Mouse (Mus musculus) adrenal gland, postnatal 14 days (tissue): ENCODE measurements around the gene Map3k3. TPM values are rescaled to one million over a fixed set of nuclear protein-coding genes. Genes with fewer than 3 reads are reported as not detected.
A peak's percentile ranks its signal among the peaks of the same experiment; 100 is the strongest.
"Not testable (repeated sequence)": the region's sequence is repeated elsewhere in the genome, so short reads cannot be mapped to it uniquely, and the experiment has no call there.

Experiments used
- DNase-seq: peaks from one replicate; pipeline ENCODE4 v3.0.0; 2021; ENCODE audit warnings: mixed read lengths
- total RNA-seq: library from RNA; stranded (reverse); gene quantifications from 2 replicates; pipeline ENCODE4 v1.2.3, GENCODE M21; 2021

Gene Map3k3
- total RNA-seq, 1 experiment from 2014 or later, result 41.6 TPM

DNA sequence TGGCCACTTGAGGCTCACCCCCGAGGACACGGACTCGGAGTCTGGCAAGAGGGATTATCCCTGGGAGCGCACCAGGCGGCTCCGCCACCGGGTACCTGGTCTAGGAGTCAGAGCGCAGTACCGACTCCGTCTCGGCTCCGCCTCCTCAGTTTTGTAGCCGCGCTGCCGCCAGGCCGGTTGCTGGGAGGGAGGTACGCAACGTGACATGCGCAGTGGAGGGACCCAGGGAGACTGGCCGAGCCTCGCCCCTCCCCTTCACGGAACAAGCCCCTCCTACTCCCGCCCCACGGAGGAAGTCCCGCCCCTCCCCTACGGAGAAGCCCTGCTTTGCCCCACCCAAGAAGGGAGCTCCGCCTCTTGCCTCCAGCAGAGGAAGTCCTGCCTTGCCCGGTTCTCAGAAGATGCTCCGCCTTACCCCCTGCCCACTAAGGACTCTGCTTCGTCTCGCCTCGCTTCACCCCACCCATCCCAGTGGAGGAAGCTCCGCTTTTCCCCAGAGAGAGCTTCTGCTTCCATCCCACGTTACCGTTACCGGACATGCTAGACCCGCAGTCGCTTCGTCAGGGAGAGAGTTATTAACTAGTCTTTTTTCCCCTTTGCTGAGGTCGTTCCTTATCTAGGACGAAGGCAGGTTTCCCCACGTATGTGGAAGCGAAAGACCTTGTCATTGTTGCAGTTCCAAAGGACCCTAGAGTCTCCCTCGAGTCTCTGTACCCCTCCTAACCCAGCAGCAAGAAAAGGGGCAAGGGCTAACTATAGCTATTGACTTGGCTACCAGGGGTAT lies 109.2 kb downstream of the Map3k3 start:
- DNase-seq, result peak; percentile 99

DNA sequence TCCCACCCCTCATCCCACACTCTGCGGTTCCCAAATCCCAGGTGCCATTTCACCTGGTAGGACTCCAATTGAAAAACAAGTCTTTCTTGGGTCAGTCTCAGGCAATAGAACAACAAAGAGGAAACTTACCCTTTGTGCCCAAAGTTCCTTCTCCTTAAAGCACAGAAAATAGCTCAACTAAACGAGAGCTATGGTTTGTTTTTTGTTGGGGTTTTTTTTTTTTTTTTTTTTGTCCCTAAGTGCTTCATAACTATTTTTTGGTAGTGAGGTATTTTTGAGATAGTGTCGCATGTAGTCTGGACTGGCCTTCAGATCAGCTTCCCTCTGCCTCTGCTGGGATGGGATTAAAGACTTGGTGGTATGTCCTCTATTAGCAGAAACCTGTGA lies 109.7 kb downstream of the Map3k3 start:
- no peak for DNase-seq

DNA sequence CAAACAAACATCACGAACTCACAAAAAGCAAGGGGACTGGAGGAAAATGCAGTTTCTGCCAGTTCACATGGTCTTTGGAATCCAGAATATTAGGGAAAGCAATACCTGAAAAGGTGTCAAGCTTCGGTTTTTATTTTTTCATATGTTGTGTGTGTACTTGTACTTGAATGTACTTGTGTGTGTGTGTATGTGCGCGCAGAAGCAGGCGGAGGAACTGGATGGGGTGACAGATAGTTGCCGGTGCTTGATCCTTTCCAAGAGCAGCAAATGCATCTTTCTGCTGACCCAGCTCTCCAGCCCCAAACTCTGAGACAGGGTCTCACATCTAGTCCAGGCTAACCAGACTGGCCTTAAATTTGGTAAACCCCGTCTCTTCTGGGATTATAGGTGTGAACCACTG lies 110.5 kb downstream of the Map3k3 start:
- no peak for DNase-seq

DNA sequence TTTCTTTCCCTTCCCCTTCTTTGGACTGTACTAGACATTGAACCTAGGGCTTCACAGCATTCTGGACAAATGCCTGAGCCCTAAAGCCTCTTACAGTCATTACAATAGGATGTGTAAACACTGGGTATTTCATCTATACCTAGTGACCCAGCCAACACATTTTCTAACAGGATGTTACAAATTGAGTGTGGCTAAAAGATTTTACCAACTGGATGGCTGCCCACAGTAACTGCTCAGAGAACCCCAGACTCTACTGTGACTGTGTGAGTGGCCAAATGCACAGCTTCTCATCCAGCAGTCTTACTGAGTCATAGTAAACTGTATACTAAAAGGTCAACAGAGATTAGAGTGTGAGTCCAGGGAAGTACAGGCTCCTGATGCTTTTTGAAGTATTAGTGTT lies 110.9 kb downstream of the Map3k3 start:
- DNase-seq, result no peak

DNA sequence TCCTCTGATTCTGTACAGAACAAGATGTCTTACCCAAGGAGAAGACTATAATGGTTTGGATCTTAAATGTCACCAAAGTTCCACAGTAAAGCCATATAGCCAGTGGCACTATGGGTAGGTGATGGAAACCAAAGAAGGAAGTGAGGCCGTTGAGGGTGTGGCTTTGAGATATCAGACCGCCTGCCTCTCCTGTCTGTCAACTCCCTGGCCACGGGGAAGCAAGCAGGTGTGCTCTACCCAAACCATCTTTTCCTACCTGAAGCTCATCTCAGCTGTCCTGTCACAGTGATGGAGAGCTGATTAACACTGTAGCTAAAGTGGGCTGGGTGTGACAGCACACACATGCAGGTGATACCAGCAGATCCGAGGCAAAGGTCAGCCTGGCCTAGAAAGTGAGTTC lies 113.9 kb downstream of the Map3k3 start:
- DNase-seq, result no peak

DNA sequence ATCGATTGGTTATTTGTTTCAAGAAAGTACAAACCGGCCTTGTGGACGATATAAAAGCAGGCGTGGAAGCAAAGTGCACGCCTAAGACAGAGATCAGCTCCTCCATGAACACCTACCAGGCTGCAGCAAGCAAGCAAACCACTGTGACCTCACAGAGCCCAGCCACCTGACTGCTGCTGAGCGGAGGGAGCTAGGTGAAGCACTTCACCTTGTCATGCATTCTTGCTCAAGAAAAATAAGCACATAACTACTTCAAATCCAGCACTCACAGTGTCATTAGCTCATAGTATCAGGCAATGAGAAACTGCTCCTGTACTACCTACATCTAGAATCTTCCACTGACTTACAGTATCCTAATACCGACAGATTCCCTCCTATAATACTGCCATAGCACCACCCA lies 115.6 kb downstream of the Map3k3 start:
- DNase-seq, result not testable (repeated sequence)

DNA sequence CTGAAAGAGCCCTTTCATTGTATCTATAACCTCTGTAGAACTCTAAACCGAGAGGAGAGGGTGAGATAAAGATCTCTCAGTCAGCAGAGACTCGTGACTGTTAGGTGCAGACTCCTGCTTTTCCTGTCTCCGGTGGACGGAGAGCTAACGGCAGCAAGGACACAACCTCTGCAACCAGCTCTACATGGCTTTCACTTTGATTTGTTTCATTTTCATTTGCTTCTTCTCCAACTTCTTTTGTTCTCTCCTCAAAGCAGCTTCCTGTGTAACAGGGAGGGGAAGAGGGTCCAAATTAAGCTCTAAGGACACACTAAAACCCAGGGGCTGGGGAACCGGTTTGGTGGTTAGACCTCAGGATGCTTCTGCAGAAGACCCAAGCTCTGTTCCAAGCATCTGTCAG lies 116.3 kb downstream of the Map3k3 start:
- DNase-seq, result no peak

DNA sequence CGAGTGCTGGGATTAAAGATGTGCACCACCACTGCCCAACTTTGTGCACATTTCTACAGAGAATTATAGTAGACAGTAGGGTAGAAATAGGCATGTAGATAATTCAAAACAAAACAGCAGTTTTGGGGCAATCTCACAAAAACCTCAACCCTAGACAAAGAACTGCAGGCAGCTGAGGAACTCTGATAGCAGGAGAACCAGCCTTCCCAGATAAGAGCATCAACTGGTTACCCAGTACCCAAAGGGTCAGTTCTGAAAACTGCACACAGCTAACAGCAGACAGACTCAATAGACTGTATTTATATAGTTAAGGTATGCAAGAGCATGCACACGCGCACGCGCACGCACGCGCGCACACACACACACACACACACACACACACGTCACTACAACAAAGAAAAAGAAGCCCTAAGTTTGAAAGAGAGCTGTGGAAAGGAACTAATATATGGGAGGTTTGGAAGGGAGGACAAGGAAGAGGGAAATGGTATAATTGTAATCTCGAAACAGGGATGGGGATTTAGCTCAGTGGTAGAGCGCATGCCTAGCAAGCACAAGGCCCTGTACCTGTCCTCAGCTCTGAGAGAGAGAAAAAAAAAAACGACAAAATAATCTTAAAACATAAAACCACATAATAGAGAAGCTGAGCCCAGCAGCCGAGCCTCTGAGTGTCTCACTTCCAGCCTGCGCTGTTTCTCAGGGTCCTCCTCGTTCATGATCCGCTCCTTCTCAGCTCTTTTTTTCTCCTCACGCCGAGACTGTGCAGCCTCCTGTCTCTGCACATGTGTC lies 117.1 kb downstream of the Map3k3 start:
- no peak for DNase-seq

DNA sequence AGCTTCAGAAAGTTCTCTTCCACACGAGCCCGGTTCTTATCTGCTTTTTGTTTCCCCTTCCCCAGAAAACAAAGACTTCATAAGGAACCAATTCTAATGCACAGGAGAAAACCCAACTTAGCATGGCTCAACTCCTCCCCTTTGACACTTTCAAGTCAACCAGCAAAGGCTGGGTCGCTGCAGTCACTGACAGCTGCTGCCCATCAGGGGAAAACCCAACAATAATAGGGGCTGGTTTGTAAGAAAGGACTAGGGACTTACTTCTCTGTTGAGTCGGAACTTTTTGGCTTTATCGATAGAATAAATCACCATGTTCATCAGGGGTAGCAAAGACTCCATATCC lies 117.7 kb downstream of the Map3k3 start, which contains the start of gene Strada:
Gene Strada (minus strand): TSS at position 46 of the 343 bp plus-strand sequence.
- DNase-seq, result no peak

Other genes starting within 250 kb of the Map3k3 start
- gene Cyb561, start 131.3 kb upstream of the Map3k3 start, total RNA-seq, result 142 and 145 TPM in 2 replicates
- 12.4 and 19.5 TPM in 2 replicates for gene Ace, start 116.7 kb upstream of the Map3k3 start, total RNA-seq
- not detected in 2 replicates for gene Ace3, start 89.9 kb upstream of the Map3k3 start, total RNA-seq
- gene Kcnh6, start 76.5 kb upstream of the Map3k3 start, total RNA-seq, result 0.15 and 0.41 TPM in 2 replicates
- gene Dcaf7, start 47.7 kb upstream of the Map3k3 start, total RNA-seq, result 50.3 and 58.0 TPM in 2 replicates
- gene Taco1, start 18.6 kb upstream of the Map3k3 start, total RNA-seq, result 41.4 and 47.1 TPM in 2 replicates
- gene Gm10840, start 76.2 kb downstream of the Map3k3 start, total RNA-seq, result not detected in 2 replicates
- 21.1 and 59.4 TPM in 2 replicates for gene Limd2, start 76.2 kb downstream of the Map3k3 start, total RNA-seq
- gene Strada, start 117.6 kb downstream of the Map3k3 start, total RNA-seq, result 12.1 and 12.5 TPM in 2 replicates
- 116 and 120 TPM in 2 replicates for gene Ccdc47, start 131.7 kb downstream of the Map3k3 start, total RNA-seq
- gene Ddx42, start 132.3 kb downstream of the Map3k3 start, total RNA-seq, result 51.5 and 59.9 TPM in 2 replicates
- gene Ftsj3, start 171.5 kb downstream of the Map3k3 start, total RNA-seq, result 66.1 and 77.0 TPM in 2 replicates
- gene Psmc5, start 171.5 kb downstream of the Map3k3 start, total RNA-seq, result 141 and 146 TPM in 2 replicates
- gene Smarcd2, start 188.4 kb downstream of the Map3k3 start, total RNA-seq, result 79.9 and 91.0 TPM in 2 replicates
- 0.11 and 0.23 TPM in 2 replicates for gene Tcam1, start 192.1 kb downstream of the Map3k3 start, total RNA-seq
- not detected in 2 replicates for gene Gh, start 217.3 kb downstream of the Map3k3 start, total RNA-seq
- 5.5 and 33.1 TPM in 2 replicates for gene Cd79b, start 230.1 kb downstream of the Map3k3 start, total RNA-seq